Mouse (Mus musculus) liver, embryonic 16.5 days (tissue): Measurements from ENCODE around the gene Wdtc1. TPM values are rescaled to one million over a fixed set of nuclear protein-coding genes. Genes with fewer than 3 reads are reported as not detected.

Experiments
- ATAC-seq: fragments of 200-750 bp; cut with Nextera tagmentation; 2 replicates; pipeline ENCODE4 v1.8.0; 2017; ENCODE audit warnings: low read depth, mild to moderate bottlenecking, moderate number of reproducible peaks, moderate library complexity
- H3K27ac ChIP-seq: fragments of 300-500 bp; sonication (generic); 2 replicates; pipeline ENCODE4 v1.5.1; 2014; ENCODE audit warnings: mild to moderate bottlenecking, low read length
- H3K27me3 ChIP-seq: fragments of 300-500 bp; sonication (generic); 2 replicates; pipeline ENCODE4 v1.6.1; 2014; ENCODE audit warnings: low read depth, low read length, mixed read lengths; ENCODE audit not compliant: control insufficient read depth, insufficient read depth
- H3K36me3 ChIP-seq: fragments of 300-500 bp; sonication (generic); 2 replicates; pipeline ENCODE4 v1.6.1; 2014; ENCODE audit warnings: mild to moderate bottlenecking; ENCODE audit not compliant: control insufficient read depth, insufficient read depth
- H3K4me1 ChIP-seq: fragments of 300-500 bp; sonication (generic); 2 replicates; pipeline ENCODE4 v1.6.1; 2014; ENCODE audit warnings: low read depth, low read length, mixed read lengths; ENCODE audit not compliant: control insufficient read depth
- H3K4me2 ChIP-seq: fragments of 300-500 bp; sonication (generic); 2 replicates; pipeline ENCODE4 v1.6.1; 2014; ENCODE audit warnings: low read depth, low read length, mixed read lengths
- H3K4me3 ChIP-seq: fragments of 300-500 bp; sonication (generic); 2 replicates; pipeline ENCODE4 v1.5.1; 2014; ENCODE audit warnings: low read depth, mild to moderate bottlenecking, low read length
- H3K9ac ChIP-seq: fragments of 300-500 bp; sonication (generic); 2 replicates; pipeline ENCODE4 v1.6.1; 2014; ENCODE audit warnings: low read depth, low read length
- H3K9me3 ChIP-seq: fragments of 300-500 bp; sonication (generic); replicated peaks from 2 replicates; pipeline ENCODE4 v1.6.1; 2016; ENCODE audit warnings: low read length; ENCODE audit not compliant: control insufficient read depth
- WGBS: fragments of 180-500 bp; shearing (Covaris S2); extraction: QIAGEN DNeasy Blood & Tissue Kit; methylation state at CpG from one replicate; pipeline ENCODE4 v1.1.7; 2014; ENCODE audit not compliant: insufficient replicate concordance; 5-methylcytosine and 5-hydroxymethylcytosine counted together
- polyA plus RNA-seq: library from polyadenylated mRNA; unstranded; fragments of >200 nt; fragmentation: Nextera tagmentation; extraction: Ambion mirVana; gene quantifications from 2 replicates; pipeline ENCODE4 v1.2.1, GENCODE M21; 2015

Wdtc1 gene
- polyA plus RNA-seq, 1 experiment from 2014 or later = 8.1 TPM

GRCm38 (mm10) chr4:133394981-133395573 is 41.8 kb upstream of the Wdtc1 start:
- H3K9me3 ChIP-seq = no peaks in the 10 kb centered on the region
- WGBS = 38% methylated on average over 4 of the region's 4 CpGs
- H3K9ac ChIP-seq = peak overlapping the region; percentile 52
- H3K36me3 ChIP-seq = no peaks in the 10 kb centered on the region
- H3K27ac ChIP-seq = peak overlapping the region; percentile 87
- peaks cover 70% of the 10 kb centered on the region for H3K4me1 ChIP-seq
- peak overlapping the region; percentile 50 for H3K4me2 ChIP-seq
- ATAC-seq = peak; percentile 96
- H3K4me3 ChIP-seq = peak overlapping the region; percentile 26
- no peaks in the 10 kb centered on the region for H3K27me3 ChIP-seq

GRCm38 (mm10) chr4:133391185-133392040 is 38.1 kb upstream of the Wdtc1 start:
- Histone ChIP-seq H3K9me3 (no peaks in the 10 kb centered on the region), H3K9ac (peak overlapping the region; percentile 29; the same call in 1 of the 2 replicates), H3K36me3 (no peaks in the 10 kb centered on the region), H3K4me2 (peak overlapping the region; percentile 47; the same call in 1 of the 2 replicates), H3K27ac (peak overlapping the region; percentile 71), H3K27me3 (no peaks in the 10 kb centered on the region), H3K4me3 (no peak overlapping the region), H3K4me1 (peaks cover 61% of the 10 kb centered on the region)
- 71% methylated on average over 18 of the region's 18 CpGs for WGBS
- no peak for ATAC-seq

- ATAC-seq = no peak
- Histone ChIP-seq H3K9me3 (no peaks in the 10 kb centered on the region), H3K4me1 (peaks cover 53% of the 10 kb centered on the region), H3K4me3 (no peak overlapping the region), H3K27me3 (no peaks in the 10 kb centered on the region), H3K9ac (peak overlapping the region; percentile 13), H3K27ac (peak overlapping the region; percentile 71), H3K4me2 (peak overlapping the region; percentile 47), H3K36me3 (no peaks in the 10 kb centered on the region)
- 46% methylated on average over 6 of the region's 6 CpGs for WGBS
Observed at GRCm38 (mm10) chr4:133390585-133390984, 37.3 kb upstream of the Wdtc1 start.

- peak overlapping the region; percentile 71 for H3K27ac ChIP-seq
Observed at GRCm38 (mm10) chr4:133390042-133390441, 36.8 kb upstream of the Wdtc1 start.

GRCm38 (mm10) chr4:133388781-133389552 is 35.7 kb upstream of the Wdtc1 start:
- no peaks in the 10 kb centered on the region for H3K9me3 ChIP-seq
- no peak overlapping the region for H3K4me3 ChIP-seq
- ATAC-seq = no peak
- no peaks in the 10 kb centered on the region for H3K36me3 ChIP-seq
- H3K27me3 ChIP-seq = no peaks in the 10 kb centered on the region
- peaks cover 36% of the 10 kb centered on the region for H3K4me1 ChIP-seq
- no peak overlapping the region for H3K4me2 ChIP-seq
- peak overlapping the region; percentile 22; the same call in 1 of the 2 replicates for H3K27ac ChIP-seq
- 81% methylated on average over 16 of the region's 16 CpGs for WGBS
- no peak overlapping the region for H3K9ac ChIP-seq

More at GRCm38 (mm10) chr4:133390042-133390441, 36.8 kb upstream of the Wdtc1 start:
- peaks cover 47% of the 10 kb centered on the region for H3K4me1 ChIP-seq
- peak overlapping the region; percentile 47 for H3K4me2 ChIP-seq
- H3K9ac ChIP-seq = peak overlapping the region; percentile 13; the same call in 1 of the 2 replicates
- no peak overlapping the region for H3K4me3 ChIP-seq
- H3K36me3 ChIP-seq = no peaks in the 10 kb centered on the region
- 28% methylated on average over 2 of the region's 2 CpGs for WGBS
- peak; percentile 91 for ATAC-seq
- H3K9me3 ChIP-seq = no peaks in the 10 kb centered on the region
- H3K27me3 ChIP-seq = no peaks in the 10 kb centered on the region

- H3K9ac ChIP-seq = no peak overlapping the region
Observed at GRCm38 (mm10) chr4:133387053-133387452, 33.8 kb upstream of the Wdtc1 start.

GRCm38 (mm10) chr4:133386061-133386797 is 32.9 kb upstream of the Wdtc1 start:
- WGBS = 84% methylated on average over 7 of the region's 7 CpGs
- no peak for ATAC-seq
- Histone ChIP-seq H3K9ac (no peak overlapping the region), H3K4me2 (no peak overlapping the region), H3K9me3 (no peaks in the 10 kb centered on the region), H3K27me3 (no peaks in the 10 kb centered on the region), H3K4me3 (no peak overlapping the region), H3K27ac (no peak overlapping the region), H3K4me1 (peaks cover 29% of the 10 kb centered on the region), H3K36me3 (no peaks in the 10 kb centered on the region)

More at GRCm38 (mm10) chr4:133387053-133387452, 33.8 kb upstream of the Wdtc1 start:
- H3K4me1 ChIP-seq = peaks cover 34% of the 10 kb centered on the region
- H3K4me3 ChIP-seq = no peak overlapping the region
- no peak overlapping the region for H3K27ac ChIP-seq
- H3K4me2 ChIP-seq = no peak overlapping the region
- ATAC-seq = no peak
- H3K36me3 ChIP-seq = no peaks in the 10 kb centered on the region
- H3K27me3 ChIP-seq = no peaks in the 10 kb centered on the region
- no peaks in the 10 kb centered on the region for H3K9me3 ChIP-seq

GRCm38 (mm10) chr4:133381141-133381540 is 27.9 kb upstream of the Wdtc1 start:
- 71% methylated on average over 8 of the region's 8 CpGs for WGBS
- Histone ChIP-seq H3K36me3 (no peaks in the 10 kb centered on the region), H3K9ac (no peak overlapping the region), H3K27ac (0 out of 2 replicates have a peak overlapping the region, but pooled peaks have one; percentile 15), H3K9me3 (no peaks in the 10 kb centered on the region), H3K27me3 (no peaks in the 10 kb centered on the region), H3K4me2 (no peak overlapping the region), H3K4me1 (peaks cover 50% of the 10 kb centered on the region), H3K4me3 (no peak overlapping the region)
- ATAC-seq = no peak
